Mouse (Mus musculus): ENCODE measurements around the gene Coil.

Coil gene

GRCm38 (mm10) chr11:89005473-89005872 is 35.4 kb downstream of the Coil start:
- DNase-seq (ENCODE audit: low read depth, low spot score): no peak

DNA sequence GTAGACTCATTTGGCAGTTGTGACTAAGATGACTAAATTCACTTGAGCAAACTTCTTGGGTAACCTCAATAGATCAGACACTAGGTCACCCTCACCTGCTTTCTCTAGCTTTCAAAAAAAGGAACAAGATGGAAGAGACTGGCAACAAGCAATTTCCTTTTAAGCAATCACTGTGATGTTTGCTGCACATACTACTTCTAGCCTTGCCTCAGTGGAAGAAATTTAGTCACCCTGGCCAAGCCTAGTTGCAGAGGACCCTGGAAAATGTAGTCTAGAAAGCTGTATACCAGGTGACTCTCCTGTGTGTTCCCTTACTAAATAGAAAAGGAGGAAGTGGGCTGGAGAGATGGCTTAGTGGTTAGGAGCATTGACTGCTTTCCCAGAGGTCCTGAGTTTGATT is 36.4 kb downstream of the Coil start:
- no peak for DNase-seq (ENCODE audit: low read depth, low spot score)

DNA sequence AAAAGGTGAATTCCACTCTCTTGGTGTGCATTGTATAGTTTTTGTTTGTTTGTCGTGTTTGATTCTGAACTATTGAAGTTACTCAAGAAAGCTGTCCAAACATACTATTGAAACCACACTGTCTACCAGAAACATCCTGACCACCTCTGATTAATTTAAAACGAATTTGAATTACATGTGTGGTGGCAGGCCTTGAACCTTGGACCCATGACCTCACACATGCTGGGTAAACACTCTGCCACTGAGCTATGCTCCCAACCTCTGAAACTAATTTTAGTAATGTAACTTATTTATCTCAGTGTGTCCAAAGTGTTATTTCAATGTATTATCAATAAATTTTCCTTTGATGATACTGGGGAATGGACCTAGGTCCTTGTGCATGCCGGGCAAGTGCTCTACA is 37.5 kb downstream of the Coil start:
- no peak for DNase-seq (ENCODE audit: low read depth, low spot score)

DNA sequence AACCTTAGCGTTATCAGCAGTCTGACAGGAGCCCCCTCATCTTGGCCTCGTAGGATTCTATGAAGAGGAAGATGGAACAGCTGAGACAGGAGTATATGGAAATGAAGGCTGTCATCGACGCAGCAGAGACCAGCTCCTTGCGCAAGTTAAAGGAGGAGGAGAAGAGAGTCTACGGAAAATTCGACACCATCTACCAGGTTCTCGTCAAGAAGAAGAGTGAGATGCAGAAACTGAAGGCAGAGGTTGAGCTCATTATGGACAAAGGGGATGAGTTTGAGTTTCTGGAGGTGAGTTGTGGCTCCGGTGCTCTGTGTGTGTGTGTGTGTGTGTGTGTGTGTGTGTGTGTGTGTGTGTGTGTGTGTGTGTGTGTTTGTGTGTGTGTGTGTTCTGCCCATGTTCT is 39.0 kb downstream of the Coil start:
- DNase-seq (ENCODE audit: low read depth, low spot score): no peak

DNA sequence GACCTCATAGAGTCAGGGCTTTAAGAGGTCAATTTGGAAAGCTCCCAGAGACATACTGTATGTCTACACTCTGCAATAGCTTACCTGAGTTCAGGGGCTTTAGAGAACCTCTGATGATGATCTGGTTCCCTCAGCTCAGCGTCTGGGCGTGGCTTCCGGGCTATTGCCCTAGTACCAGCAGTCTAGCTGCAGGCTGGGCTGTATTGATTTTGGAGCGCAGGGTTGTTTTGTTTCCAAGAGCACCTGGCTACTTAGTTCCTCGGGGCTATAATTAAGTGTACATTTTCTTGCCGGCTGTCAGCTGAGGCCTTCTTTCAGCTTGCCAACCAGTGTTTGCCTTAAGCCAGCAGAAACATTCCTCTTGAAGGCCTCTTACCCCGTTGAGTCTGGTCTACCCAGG is 39.4 kb downstream of the Coil start:
- no peak for DNase-seq (ENCODE audit: low read depth, low spot score)

DNA sequence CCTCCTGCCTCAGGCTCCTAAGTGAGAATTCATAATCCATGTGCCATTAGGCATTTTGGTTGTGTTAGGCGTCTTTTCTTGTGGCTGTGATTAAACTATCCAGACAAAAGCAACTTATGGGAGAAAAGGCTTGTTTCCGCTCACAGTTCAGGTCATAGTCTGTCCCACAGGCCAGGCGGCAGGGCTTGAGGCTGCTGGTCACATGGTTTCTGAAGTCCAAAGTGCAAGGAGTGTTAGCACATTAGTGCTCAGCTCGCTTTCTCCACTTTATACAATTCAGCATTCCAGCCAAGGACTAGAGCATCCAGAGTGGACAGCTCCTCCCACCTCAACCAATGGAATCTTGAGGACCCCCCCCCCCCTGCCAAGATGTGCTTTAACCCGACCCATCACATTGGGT is 42.2 kb downstream of the Coil start:
- no peak for DNase-seq (ENCODE audit: low read depth, low spot score)

- no peak for DNase-seq (ENCODE audit: low read depth, low spot score)
Measured at GRCm38 (mm10) chr11:89017514-89018182, 47.6 kb downstream of the Coil start.

DNA sequence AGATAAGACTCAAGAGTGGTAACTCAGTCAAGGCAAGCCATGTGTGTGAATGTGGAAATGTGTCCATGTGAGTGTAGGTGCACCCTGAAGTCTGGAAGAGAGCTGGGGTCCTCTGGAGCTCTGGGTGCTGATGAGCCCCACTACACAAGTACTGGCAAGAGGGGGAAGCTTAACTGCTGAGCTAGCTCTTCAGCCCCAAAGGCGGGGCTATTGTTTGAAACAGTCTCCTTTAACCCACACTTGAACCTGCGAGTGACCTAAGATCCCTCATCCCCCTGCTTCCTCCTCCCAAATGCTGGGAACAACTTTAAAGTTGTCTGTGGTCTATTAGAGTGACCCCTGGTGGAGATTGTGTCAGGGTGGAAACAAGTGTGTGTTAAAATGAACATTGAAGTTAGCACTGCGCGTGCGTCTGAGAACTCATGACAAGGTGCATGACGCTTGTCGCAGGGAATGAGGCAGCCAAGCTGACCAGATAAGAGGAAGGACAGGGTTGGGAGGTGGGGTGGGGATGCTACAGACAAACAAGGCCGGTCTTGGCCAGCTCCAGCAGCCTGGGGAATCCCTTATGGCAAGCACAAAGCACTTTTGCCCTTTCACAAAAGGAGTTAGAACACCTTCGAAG is 50.7 kb downstream of the Coil start:
- no peak for DNase-seq (ENCODE audit: low read depth, low spot score)

DNA sequence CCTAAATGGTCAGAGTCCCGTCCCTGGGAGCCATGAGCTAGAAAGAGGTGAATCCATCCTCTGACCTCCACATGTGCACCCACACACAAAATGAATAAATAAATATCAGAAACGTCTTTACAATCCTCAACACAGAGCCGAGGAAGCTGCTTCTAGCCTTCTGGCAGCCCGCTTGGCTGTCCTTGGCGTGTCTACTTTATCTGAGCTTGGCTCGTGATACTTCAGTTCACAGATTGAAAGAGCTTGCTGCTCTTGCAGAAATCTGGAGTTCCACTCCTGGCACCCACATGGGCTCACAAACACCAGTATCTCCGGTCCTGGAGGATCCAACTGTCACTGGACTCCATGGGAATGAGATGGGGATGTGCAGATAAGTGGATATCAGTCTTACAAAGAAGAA is 51.6 kb downstream of the Coil start:
- no peak for DNase-seq (ENCODE audit: low read depth, low spot score)

GRCm38 (mm10) chr11:89022120-89022731 is 52.2 kb downstream of the Coil start:
- DNase-seq (ENCODE audit: low read depth, low spot score): no peak

- DNase-seq (ENCODE audit: low read depth, low spot score): no peak
Measured at GRCm38 (mm10) chr11:89023477-89023876, 53.4 kb downstream of the Coil start.

- no peak for DNase-seq (ENCODE audit: low read depth, low spot score)
Measured at GRCm38 (mm10) chr11:89024181-89024881, 54.3 kb downstream of the Coil start.

- DNase-seq (ENCODE audit: low read depth, low spot score): no peak
Measured at GRCm38 (mm10) chr11:89025603-89026002, 55.6 kb downstream of the Coil start.

- DNase-seq (ENCODE audit: low read depth, low spot score): no peak
Measured at GRCm38 (mm10) chr11:89026117-89026516, 56.1 kb downstream of the Coil start.

DNA sequence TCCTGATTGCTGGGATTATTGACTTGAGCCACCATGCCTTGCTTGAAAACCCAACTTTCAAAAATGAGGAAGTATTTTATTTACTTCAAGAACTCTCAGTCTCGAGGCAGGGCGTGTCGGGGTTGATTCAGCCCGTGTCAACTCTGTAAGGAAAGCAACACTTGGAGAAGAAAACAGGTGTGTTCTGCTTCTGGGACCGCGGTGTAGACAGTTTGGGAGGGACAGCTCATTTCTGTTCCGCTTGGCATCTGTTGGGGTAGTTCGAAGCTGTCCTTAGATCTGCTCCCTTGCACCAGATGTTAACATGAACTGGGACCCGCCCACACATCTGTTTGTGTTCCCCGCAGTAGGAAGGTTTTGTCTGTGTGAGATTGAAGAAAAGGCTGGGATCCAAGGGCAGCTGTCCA is 57.9 kb downstream of the Coil start:
- no peak for DNase-seq (ENCODE audit: low read depth, low spot score)

GRCm38 (mm10) chr11:89028871-89029405 is 58.9 kb downstream of the Coil start:
- no peak for DNase-seq (ENCODE audit: low read depth, low spot score)

GRCm38 (mm10) chr11:89030552-89030951 is 60.5 kb downstream of the Coil start:
- no peak for DNase-seq (ENCODE audit: low read depth, low spot score)

DNA sequence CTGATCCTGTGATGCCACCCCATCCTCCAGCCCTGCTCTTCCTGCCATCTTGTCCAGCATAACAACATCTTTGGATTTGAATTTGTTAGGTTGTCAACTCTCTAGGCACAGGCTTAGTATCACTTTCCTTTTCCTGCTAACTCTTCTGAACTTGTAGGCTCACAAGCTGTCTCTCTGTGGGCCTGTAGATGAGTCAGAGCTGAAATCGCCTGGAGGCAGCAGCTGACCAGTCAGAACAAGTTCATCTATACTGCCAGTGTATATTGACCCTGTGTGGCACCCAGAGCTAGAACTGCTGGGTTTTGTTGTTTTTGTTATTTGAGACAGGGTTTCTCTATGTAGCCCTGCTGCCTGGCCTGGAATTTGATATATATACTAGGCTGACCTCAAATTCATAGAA is 61.1 kb downstream of the Coil start:
- DNase-seq (ENCODE audit: low read depth, low spot score): no peak

GRCm38 (mm10) chr11:89034592-89034991 is 64.5 kb downstream of the Coil start:
- DNase-seq (ENCODE audit: low read depth, low spot score): no peak

- no peak for DNase-seq (ENCODE audit: low read depth, low spot score)
Measured at GRCm38 (mm10) chr11:89035552-89035951, 65.5 kb downstream of the Coil start.

DNA sequence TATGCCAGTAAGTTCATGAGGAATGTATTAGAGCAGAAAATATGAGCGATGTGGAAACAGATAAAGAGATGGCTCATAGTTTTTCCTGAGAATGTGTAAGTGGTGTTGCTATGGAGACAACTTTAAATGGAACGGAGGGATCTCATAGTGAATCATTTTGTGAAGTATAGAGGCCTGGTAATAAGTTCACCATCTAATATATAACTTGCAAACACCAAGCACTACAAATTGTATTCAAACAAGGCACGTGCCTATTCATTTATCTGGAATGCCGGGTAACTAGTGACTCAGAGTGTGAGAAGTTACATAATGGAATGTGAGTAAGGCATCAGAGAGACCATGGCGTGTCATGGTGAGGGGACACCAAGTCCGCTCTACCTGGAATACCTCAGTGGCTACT is 68.4 kb downstream of the Coil start:
- no peak for DNase-seq (ENCODE audit: low read depth, low spot score)

GRCm38 (mm10) chr11:89039325-89039724 is 69.3 kb downstream of the Coil start:
- no peak for DNase-seq (ENCODE audit: low read depth, low spot score)
